Mouse (Mus musculus) mature B cell (primary cell): Measurements from ENCODE around the gene Strada.

Experiments
- in situ Hi-C: fragments of 300-500 bp; cut with MboI; formaldehyde crosslinking; loops from 2 replicates; pipeline ENCODE4 v1.14.3; 2019

Gene Strada

GRCm38 (mm10) chr11:106187326-106187725 lies 14.6 kb downstream of the Strada start:
- in situ Hi-C loops, result no loop called here

DNA sequence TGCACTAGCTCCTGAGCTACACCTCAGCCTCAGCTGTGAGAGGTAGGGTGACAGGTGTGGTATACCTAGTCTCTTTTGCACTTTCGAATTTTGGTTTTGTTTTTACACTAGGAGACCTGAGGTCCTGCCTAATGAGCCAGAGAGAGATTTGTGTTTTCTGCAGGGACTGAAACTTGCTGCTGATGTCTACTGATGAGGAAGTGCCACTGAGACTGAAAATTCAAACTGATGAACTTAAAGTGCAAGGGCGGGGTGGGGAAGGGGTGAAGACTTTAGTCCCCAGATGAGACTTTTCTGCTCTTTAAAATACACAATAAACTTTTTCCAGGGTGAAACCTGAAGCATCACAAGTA lies 21.5 kb downstream of the Strada start:
- in situ Hi-C loops, result no loop called here

DNA sequence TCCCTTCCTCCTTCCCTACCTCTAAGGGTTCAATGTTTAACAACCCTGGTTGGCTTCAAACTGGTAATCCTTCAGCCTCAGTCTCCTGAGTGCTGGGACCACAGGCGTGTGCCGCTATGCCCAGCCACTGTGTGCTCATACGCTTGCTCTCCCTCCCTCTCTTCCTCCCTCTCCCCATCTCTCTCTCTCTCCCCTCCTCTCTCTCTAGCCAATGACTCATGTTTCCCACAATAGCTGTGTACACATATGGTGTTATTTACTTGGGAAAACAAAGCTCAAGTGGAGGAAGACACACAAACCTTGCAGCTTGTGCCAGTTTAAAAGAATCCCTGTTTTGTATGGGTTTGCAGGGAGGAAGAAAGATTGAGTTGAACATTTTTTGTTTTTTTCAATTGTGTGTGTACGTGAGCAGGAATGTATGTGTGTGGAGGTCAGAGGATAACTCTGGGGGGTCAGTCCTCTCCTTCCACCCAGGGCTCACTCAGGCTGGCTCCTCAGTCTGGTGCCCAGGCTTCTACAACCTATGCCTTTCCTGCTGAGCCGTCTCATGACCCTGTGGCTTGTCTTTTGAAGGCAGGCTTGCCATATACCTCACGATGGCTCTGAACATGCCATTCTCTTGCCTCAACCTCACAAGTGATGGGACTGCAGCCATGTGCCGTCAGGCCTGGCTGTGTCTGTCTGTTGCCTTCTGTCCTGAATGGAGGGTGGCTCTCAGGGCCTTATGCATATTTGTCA lies 22.1 kb downstream of the Strada start:
- in situ Hi-C loops, result no loop called here

DNA sequence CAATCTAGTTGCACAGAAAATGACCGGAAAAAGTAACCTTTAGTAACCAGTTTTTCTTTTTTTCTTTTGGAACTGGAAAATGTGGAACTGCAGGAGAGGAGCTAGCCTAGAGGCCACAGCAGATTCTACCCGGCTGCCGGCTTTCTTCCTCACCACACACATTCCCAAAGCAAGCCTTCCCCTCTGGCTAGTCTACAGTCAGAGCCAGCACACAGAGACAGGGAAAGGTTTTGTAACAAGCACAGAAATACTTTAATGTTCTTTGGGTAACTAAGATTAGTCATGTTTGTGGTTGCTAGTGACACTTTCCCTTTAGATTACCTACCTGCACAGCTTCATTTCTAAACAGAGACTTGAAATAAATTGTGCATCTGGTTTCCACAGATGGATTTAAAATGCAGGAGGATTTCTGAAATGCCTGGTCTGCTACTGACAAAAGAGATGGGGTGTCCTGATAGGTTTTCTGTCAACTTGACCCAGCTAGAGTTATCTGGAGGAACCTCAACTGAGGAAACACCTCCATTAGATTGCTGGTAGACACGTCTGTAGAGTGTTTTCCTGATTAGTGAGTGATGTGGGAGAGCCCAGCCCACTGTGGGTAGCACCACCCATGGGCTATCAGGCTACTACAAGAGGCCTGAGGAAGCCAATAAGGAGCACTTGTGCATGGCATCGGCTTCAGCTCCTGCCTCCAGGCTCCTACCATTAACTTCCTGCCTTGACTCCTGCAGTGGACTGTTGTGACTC lies 23.8 kb downstream of the Strada start:
- in situ Hi-C loops, result no loop called here

GRCm38 (mm10) chr11:106176372-106176771 lies 25.6 kb downstream of the Strada start:
- in situ Hi-C loops, result no loop called here

GRCm38 (mm10) chr11:106175081-106175480 lies 26.9 kb downstream of the Strada start:
- in situ Hi-C loops, result no loop called here

- in situ Hi-C loops, result no loop called here
Observed at GRCm38 (mm10) chr11:106174372-106174771, 27.6 kb downstream of the Strada start.

- in situ Hi-C loops, result no loop called here
Observed at GRCm38 (mm10) chr11:106173228-106173627, 28.7 kb downstream of the Strada start.

DNA sequence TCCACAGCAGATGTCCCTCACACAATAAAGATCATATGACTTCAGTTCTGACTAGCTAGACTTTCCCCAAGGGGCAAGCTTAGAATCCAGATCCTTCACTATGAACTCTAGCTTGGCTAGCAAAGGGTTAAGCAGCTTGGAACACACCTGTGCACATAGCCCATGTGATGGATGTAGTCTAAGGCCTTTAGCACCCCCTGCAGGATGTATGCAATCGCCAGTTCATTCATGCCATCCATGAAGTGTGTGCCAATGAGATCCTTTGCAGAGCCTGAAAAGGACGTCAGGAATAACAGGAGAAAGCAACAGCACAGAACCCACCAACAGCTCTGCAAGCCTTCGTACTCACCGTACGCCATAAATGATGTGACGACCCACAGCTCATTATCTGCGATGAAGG lies 31.2 kb downstream of the Strada start:
- in situ Hi-C loops, result no loop called here

DNA sequence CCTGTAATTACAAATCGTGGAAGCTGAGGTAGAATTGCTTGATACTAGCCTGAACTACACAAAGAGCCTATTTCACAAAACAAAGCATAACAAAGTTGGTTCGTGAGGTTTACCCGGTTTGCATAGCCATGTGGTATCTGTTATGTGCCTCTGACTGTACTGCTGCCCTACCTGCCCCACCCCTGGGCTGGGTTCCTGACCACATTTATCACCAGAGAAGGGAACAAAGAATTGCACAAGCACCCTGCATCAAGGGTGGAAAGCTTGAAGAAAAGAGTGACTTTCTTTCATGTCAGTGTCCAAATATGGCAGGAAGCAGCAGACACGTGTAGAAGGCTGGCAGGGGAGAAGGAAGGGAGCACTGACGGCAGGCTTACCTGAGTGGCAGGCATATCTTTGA lies 34.5 kb downstream of the Strada start:
- in situ Hi-C loops, result no loop called here

DNA sequence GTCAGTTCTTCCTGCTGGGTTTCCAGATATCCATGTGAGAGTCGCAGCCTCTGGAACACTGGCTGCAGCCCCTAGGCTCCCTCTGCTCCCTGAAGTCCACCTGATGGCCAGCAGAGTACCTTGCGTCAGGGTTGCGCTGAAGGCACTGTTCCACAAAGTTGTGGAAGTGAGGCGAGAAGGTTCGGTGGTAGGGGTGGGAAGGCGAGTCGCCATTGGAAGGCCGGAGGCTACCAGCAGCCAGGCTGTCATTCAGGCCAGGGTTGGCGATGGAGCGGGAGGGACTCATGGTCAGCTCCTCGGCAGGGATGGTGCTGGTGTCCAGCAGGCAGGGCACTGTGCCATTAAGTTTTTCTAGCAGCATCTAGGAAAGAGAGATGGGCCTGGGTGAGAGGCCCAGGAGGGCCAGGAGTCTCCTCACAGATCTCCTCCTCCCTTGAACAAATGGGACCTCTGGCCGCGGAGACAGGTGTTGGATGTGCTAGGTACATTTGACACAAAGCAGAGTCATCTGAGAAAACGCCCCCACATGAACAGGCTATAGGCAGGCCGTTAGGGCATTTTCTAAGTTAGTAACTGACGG lies 37.3 kb downstream of the Strada start:
- in situ Hi-C loops, result no loop called here

DNA sequence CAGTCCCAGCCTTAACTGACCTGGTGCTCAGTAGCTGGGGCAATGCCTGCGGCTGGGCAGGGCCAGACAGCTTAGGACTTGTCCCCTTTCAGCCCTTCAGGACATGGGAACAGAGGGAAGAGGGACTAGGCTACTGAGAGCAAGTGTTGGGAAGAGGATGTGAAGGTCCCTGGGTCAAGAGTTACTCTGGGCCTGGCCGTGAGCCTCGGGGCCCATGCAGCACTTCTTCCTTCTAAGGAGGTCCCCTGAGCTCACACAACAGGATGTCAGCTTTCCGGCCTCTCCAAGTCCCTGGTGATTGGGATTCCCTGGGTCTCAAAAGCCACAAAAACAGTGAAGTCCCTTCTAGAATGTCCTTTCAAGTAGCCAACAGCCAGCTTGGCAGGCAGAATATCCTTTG lies 38.4 kb downstream of the Strada start:
- in situ Hi-C loops, result no loop called here

DNA sequence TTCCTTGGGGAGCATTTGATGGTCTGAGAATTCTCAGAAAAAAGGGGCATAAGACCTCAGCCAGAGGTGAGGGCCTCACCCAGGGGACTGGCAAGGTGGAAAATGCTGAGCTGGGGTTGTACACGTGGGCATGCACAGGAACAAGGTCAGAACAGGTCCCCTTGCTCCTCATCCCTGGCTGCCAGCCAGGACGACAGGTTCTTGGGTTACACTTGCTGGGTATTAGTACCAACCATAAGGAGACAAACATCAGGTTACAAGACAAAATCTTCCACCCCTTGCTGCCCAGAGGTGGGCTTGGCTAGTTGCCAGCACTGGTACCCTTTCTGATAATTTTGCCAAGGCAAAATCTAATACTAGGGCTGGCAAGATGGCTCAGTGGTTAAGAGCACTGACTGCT lies 39.7 kb downstream of the Strada start:
- in situ Hi-C loops, result no loop called here

DNA sequence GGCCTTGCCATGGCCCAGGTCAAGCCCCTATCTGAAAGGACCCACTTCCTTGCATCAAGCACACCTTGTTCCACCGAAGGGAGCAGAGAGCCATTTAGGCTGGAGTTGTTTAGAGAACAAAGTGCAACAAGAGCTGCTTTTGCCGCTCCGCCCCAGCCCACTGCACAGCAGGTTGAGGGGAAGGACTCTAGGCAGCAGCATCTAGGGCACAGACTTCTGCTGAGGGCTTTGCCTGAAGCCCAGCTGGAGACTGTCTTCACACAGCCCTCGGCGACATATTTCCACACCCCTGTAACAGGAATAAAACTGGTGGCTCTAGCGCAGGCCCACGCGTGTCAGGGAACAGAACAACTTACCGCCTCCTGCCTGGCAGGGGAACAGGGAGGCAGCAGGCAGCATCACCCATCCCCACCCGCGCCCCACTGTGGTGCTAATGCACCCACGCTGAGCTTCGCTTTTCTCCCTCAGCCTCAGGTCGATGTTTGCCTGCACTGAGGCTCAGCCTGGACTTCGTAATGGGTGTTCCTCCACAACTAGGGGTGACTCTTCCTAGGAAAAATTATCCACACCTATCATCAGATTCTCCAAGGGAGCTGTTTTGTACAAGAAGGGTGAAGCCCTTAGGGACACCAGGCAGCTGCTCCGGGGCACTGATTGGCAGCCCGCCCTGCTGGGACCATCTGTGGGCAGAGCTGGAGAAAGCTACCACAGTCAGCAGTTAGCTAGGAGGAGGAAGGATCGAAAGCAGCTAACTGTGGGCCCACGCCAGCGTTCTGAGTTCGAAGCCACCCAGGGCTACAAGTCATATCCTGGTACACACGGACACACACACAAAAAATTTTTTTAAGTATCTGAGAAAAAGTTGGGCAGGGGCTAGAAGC lies 40.9 kb downstream of the Strada start, which contains the start of the genes Gm10840 and Limd2:
Gene Gm10840, plus strand, starts transcription at position 10 of the 881 bp plus-strand sequence.
Gene Limd2, minus strand, starts transcription at position 20 of the 881 bp plus-strand sequence.
- in situ Hi-C loops, result no loop called here

DNA sequence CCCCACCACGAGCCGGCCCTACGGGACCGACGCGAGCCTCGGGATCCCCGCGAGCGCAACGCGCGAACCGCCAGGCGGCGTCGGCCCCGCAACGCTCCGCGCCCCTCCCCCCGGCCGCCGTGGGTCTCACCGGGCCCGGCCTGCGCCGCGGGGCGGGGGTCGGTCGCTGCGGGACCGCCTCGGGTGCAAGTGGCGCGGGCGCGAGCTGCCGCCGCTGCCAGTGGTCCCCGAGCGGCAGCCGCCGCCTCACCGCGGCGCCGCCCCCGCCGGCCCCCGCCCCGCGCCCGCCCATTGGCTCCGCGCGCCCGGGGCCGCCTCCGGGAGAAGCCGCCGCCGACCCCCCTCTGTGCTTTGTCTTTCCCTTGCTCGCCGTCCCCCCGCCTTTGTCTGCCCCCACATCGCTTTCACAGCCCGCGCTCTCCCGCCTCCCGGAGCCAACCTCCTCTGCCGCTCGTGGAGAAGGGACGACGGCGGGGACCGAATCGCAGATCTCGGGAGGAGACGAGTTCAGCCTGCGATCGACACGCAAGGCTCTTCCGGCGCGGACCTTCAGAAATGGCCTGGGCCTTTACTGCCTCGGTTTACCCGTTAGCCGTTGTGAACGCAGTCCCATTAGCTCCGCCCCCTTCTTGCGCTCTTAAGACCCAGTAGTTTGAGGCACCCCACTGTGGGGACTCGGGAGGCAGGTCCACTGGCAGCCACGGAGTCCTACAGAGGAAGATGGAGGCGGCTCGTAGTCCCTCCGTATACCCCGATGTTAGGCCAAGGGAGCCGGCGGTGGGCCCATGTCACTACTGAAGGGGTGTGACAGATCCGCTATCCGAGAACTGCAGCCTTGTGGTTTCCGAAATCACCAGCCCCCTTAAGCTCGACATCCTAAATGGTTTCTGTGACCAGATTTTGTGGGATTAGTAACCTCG lies 41.8 kb downstream of the Strada start:
- in situ Hi-C loops, result no loop called here

GRCm38 (mm10) chr11:106159216-106159920 lies 42.6 kb downstream of the Strada start:
- in situ Hi-C loops, result no loop called here

GRCm38 (mm10) chr11:106158930-106159215 lies 43.1 kb downstream of the Strada start:
- in situ Hi-C loops, result no loop called here

DNA sequence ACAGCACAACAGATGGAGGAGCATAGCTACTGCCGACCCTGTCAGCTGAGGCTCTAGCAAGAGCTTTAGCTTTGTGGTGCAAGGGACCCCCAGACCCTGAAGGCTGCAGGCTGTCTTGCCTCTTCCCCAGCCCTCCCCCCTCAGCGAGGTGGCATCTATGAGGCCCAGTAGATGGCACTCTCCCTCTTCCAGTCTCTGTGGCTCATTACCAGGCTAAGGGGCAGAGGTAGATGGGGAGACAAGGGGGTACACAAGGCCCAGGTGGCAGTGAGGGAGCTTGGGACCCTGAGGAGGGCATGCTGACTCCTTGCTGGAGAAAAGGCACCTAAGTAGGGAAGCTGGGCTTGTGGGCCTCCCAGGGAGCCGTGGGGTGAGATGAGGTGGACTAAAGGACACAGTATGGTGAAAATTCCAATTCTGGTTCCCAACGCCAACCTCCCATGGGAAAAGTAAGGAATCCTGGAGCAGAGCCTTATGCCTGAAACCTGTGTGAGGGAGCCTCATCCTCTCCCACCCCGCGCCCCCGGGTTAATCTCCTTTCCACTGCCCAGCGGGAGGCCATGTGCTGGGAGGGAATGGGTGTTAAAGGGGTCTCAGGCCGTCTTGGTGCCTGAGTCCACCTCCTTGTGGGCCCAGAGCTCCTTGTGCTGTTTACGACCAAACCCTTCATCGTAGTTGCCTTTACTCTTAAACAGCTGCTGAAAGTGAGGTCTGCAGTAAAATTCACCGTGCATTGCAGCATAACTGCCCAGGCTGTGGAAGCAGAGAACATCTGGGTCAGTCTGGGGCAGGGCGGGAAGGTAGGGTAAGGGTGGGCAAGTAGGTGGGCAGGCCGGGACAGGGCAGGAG lies 43.7 kb downstream of the Strada start:
- in situ Hi-C loops, result no loop called here

- in situ Hi-C loops, result no loop called here
Observed at GRCm38 (mm10) chr11:106157154-106157553, 44.8 kb downstream of the Strada start.

DNA sequence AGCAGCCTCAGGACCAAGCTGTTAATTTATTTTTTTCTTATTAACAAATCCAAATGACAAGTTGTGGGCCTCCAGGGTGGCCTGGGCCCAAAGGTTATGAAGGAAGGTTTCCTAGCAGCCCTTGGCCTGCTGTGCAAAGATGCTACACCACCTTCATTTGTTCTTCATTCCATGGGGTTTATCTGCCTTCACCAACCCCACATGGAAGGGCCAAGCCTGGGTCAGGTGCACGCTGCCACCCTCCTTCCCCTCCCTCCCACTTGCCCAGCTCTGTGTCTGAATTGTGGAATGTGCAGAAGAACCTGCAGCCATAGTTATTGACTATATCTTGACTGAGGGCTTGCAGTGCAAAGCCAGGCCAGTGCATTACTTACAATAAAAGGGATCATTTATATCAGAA lies 45.7 kb downstream of the Strada start:
- in situ Hi-C loops, result no loop called here
